Mouse (Mus musculus) effector memory CD4-positive, alpha-beta T cell, adult 7 months (primary cell): ENCODE results near the gene Lce6a. TPM values are rescaled to one million over a fixed set of nuclear protein-coding genes. Genes with fewer than 3 reads are reported as not detected.

Source experiments
- polyA plus RNA-seq: library from polyadenylated mRNA; unstranded; fragments of 100-300 nt; shearing (Covaris generic); gene quantifications from one replicate; pipeline ENCODE4 v1.2.1, GENCODE M21; 2017

Lce6a gene
- polyA plus RNA-seq: not detected

GRCm38 (mm10) chr3:92621560-92621959 is at the start of gene Lce6a:
Gene Lce6a (minus strand): TSS chr3:92621660.

GRCm38 (mm10) chr3:92670215-92670614 is 48.8 kb upstream of the Lce6a start, which contains the start of gene Lce1a2:
Gene Lce1a2 (minus strand): TSS chr3:92670315.

GRCm38 (mm10) chr3:92656826-92657225 is 35.4 kb upstream of the Lce6a start, which contains the start of gene Lce1b:
Gene Lce1b (minus strand): TSS chr3:92656926.

GRCm38 (mm10) chr3:92648207-92648606 is 26.7 kb upstream of the Lce6a start, which contains the start of gene Lce1a1:
Gene Lce1a1 (minus strand): TSS chr3:92648307.

GRCm38 (mm10) chr3:92607392-92607791 is 14.1 kb downstream of the Lce6a start, which contains the start of gene 2210017I01Rik:
Gene 2210017I01Rik (minus strand): TSS chr3:92607492.

GRCm38 (mm10) chr3:92588858-92589257 is 32.6 kb downstream of the Lce6a start, which contains the start of gene Smcp:
Gene Smcp (minus strand): TSS chr3:92588997.

GRCm38 (mm10) chr3:92573449-92574041 is 47.9 kb downstream of the Lce6a start, which contains the start of gene Ivl:
Gene Ivl (minus strand): TSS chr3:92573735.

Other genes starting within 250 kb of the Lce6a start
- gene Sprr2h, start 236.0 kb downstream of the Lce6a start, polyA plus RNA-seq: not detected
- gene Sprr2i, start 213.7 kb downstream of the Lce6a start, polyA plus RNA-seq: not detected
- not detected for gene Sprr2j-ps, start 203.6 kb downstream of the Lce6a start, polyA plus RNA-seq
- 27.2 TPM for gene Gm9774, start 192.2 kb downstream of the Lce6a start, polyA plus RNA-seq
- gene Sprr2k, start 189.1 kb downstream of the Lce6a start, polyA plus RNA-seq: not detected
- gene Sprr1b, start 182.9 kb downstream of the Lce6a start, polyA plus RNA-seq: not detected
- gene Sprr3, start 162.9 kb downstream of the Lce6a start, polyA plus RNA-seq: not detected
- not detected for gene Sprr1a, start 135.8 kb downstream of the Lce6a start, polyA plus RNA-seq
- gene Sprr4, start 121.2 kb downstream of the Lce6a start, polyA plus RNA-seq: not detected
- gene 2310046K23Rik, start 87.1 kb downstream of the Lce6a start, polyA plus RNA-seq: not detected
- not detected for gene Ivl, start 47.9 kb downstream of the Lce6a start, polyA plus RNA-seq
- gene Smcp, start 32.7 kb downstream of the Lce6a start, polyA plus RNA-seq: not detected
- gene 2210017I01Rik, start 14.2 kb downstream of the Lce6a start, polyA plus RNA-seq: not detected
- gene Lce1a1, start 26.6 kb upstream of the Lce6a start, polyA plus RNA-seq: not detected
- gene Lce1b, start 35.3 kb upstream of the Lce6a start, polyA plus RNA-seq: not detected
- not detected for gene Lce1a2, start 48.7 kb upstream of the Lce6a start, polyA plus RNA-seq
- not detected for gene Lce1c, start 57.6 kb upstream of the Lce6a start, polyA plus RNA-seq
- not detected for gene Lce1d, start 65.5 kb upstream of the Lce6a start, polyA plus RNA-seq
- gene Lce1e, start 87.4 kb upstream of the Lce6a start, polyA plus RNA-seq: not detected
- gene Lce1f, start 98.7 kb upstream of the Lce6a start, polyA plus RNA-seq: not detected
- gene Gm38119, start 117.4 kb upstream of the Lce6a start, polyA plus RNA-seq: not detected
- not detected for gene Lce1g, start 130.7 kb upstream of the Lce6a start, polyA plus RNA-seq
- not detected for gene Lce1h, start 143.4 kb upstream of the Lce6a start, polyA plus RNA-seq
- gene Lce1i, start 157.2 kb upstream of the Lce6a start, polyA plus RNA-seq: not detected
- gene Lce1j, start 168.9 kb upstream of the Lce6a start, polyA plus RNA-seq: not detected
- not detected for gene Lce1k, start 186.2 kb upstream of the Lce6a start, polyA plus RNA-seq
- not detected for gene Kprp, start 205.6 kb upstream of the Lce6a start, polyA plus RNA-seq
- gene Lce1l, start 229.6 kb upstream of the Lce6a start, polyA plus RNA-seq: not detected
- gene 2310050C09Rik, start 248.6 kb upstream of the Lce6a start, polyA plus RNA-seq: not detected